Mouse (Mus musculus): ENCODE measurements around the gene RPS10-NUDT3.

The RPS10-NUDT3 gene

GRCm38 (mm10) chr17:27554062-27554960 lies 80.7 kb downstream of the RPS10-NUDT3 start:
- no peak for DNase-seq (ENCODE audit: low read depth, low spot score)

DNA sequence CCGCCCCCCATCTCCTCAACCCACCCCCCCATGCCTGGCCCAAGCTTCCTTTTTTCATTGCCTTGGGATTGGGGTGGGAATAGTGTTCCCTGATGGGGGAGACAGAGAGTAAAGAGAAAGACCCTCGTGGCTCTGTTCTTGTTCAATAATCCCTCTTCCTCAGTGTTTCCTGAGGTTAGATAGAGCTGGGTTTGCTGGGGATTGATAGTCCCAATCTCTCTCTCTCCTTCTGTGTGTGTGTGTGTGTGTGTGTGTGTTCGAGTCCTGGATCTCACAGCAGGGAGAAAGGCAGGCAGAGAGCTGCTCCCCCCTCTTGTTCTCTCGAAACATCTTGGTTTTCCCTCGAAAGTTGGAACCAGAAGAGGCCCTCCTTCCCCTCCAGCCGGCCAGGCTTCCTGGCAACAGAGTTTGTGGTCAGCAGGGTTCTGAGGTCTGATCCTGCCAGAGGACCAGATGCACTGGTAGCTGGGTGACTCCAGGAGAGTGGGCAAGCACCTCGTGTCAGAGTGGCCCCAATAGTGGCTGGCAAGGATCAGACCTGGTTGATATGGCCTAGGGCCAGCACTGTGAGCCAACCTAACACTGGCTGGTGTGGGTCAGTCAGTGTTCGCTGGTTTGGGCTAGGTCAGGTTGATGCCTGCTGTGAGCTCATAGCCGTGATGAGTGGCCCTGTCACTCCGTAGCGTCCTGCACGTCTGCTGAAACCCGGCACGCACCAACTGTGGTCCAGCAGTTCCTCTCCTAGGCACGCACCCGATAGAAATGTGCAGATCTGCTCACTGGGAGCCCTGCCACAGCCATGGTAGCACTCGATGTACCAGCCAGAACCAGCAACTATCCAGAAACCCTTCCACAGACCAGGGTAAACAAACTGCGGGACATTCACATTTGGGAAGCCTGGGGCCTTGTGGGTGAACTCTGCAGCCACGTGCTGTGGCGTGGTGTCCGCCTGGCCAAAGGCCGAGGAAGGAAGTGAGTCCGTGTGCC lies 82.5 kb downstream of the RPS10-NUDT3 start:
- no peak for DNase-seq (ENCODE audit: low read depth, low spot score)

- no peak for DNase-seq (ENCODE audit: low read depth, low spot score)
These were observed 83.6 kb downstream of the RPS10-NUDT3 start for GRCm38 (mm10) chr17:27551393-27551940.

DNA sequence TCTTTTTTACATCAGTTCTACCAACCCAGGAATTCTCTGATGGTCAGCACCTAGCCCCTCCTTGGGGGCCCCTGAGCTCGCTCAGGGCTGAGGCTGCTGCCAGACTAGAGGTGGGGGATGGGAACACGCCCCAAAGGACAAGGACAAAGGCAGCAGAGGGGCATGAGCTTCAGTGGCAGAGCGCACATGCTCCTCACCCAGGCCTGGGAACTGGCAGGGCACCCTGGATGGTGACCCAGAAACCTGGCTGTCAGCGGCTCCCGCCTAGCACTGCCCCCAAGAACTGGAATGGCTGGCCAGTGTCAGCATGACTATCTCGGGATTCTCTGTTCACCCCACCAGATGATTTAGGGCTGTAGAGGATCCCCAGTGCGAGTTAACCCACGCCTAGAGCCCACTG lies 85.8 kb downstream of the RPS10-NUDT3 start:
- DNase-seq (ENCODE audit: low read depth, low spot score), result no peak

- no peak for DNase-seq (ENCODE audit: low read depth, low spot score)
These were observed 87.7 kb downstream of the RPS10-NUDT3 start for GRCm38 (mm10) chr17:27547253-27547868.

GRCm38 (mm10) chr17:27546574-27547085 lies 88.4 kb downstream of the RPS10-NUDT3 start:
- DNase-seq (ENCODE audit: low read depth, low spot score), result no peak

DNA sequence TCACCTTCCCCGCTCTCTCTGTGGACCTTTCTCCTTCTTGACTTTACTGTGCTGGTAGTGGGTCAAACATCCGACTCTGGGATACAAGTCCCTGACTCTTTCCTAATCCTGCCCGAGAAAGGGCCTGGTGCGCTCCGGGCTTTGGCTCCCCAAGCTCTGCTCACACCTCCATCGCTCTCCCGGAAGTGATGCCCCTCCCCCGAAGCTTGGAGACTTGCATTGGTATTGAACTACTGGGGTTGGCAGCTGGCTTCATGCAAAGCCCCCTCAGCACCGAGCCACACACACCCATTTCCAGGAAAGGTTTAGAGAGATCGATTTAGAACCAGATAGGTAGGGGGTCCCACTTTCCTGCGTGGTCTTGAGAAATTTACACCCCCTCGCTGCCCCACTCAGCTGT lies 89.0 kb downstream of the RPS10-NUDT3 start:
- DNase-seq (ENCODE audit: low read depth, low spot score), result no peak

DNA sequence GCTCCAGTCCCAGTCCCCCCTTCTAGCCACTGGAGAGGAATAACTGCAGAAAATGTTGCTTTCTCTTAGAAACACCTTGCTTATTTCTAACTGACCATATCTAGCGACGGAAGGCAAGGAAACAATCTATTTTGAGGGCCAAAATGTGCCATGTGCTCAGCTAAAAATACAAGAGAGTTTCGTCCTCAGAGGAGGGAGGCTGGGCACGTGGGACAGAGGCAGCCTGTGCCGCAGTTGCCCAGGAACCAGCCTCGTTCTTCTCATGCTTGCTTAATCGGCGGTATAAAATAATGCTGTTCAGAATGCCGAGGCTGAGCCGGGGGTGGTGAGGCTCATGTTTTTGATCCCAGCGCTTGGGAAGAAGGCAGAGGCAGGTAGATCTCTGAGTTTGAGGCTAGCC lies 90.5 kb downstream of the RPS10-NUDT3 start:
- no peak for DNase-seq (ENCODE audit: low read depth, low spot score)

- DNase-seq (ENCODE audit: low read depth, low spot score), result no peak
These were observed 93.0 kb downstream of the RPS10-NUDT3 start for GRCm38 (mm10) chr17:27541984-27542383.

GRCm38 (mm10) chr17:27541261-27541660 lies 93.8 kb downstream of the RPS10-NUDT3 start:
- no peak for DNase-seq (ENCODE audit: low read depth, low spot score)

- no peak for DNase-seq (ENCODE audit: low read depth, low spot score)
These were observed 100.3 kb downstream of the RPS10-NUDT3 start for GRCm38 (mm10) chr17:27534718-27535117.

- DNase-seq (ENCODE audit: low read depth, low spot score), result no peak
These were observed 101.7 kb downstream of the RPS10-NUDT3 start for GRCm38 (mm10) chr17:27533354-27533753.

GRCm38 (mm10) chr17:27532095-27532494 lies 102.9 kb downstream of the RPS10-NUDT3 start:
- DNase-seq (ENCODE audit: low read depth, low spot score), result no peak

Data from telencephalon, adult 2 months (tissue).